Mouse (Mus musculus) neural tube, embryonic 10.5 days (tissue): ENCODE measurements around the gene 1700029P11Rik.
A peak's percentile ranks its signal among the peaks of the same experiment; 100 is the strongest.
"Not testable (repeated sequence)": the region's sequence is repeated elsewhere in the genome, so short reads cannot be mapped to it uniquely, and the experiment has no call there.

Experiments
- DNase-seq: peaks from one replicate; pipeline ENCODE4 v3.0.0-alpha.2; 2017; ENCODE audit warnings: low spot score; ENCODE audit errors: extremely low spot score

Gene 1700029P11Rik

GRCm38 (mm10) chr15:81957598-81957997, 22.7 kb upstream of the 1700029P11Rik start:
- DNase-seq: no peak

- DNase-seq: no peak
Observed at GRCm38 (mm10) chr15:81958906-81959305, 21.4 kb upstream of the 1700029P11Rik start.

- DNase-seq: peak; percentile 99
Observed at GRCm38 (mm10) chr15:81960171-81961077, 19.9 kb upstream of the 1700029P11Rik start, which contains the start of gene Pmm1. Pmm1 (minus strand) TSS chr15:81960930.

GRCm38 (mm10) chr15:81961078-81961451, 19.3 kb upstream of the 1700029P11Rik start:
- no peak for DNase-seq

GRCm38 (mm10) chr15:81964262-81964661, 16.1 kb upstream of the 1700029P11Rik start:
- no peak for DNase-seq

GRCm38 (mm10) chr15:81964980-81965545, 15.3 kb upstream of the 1700029P11Rik start:
- no peak for DNase-seq

GRCm38 (mm10) chr15:81966062-81966829, 14.1 kb upstream of the 1700029P11Rik start:
- no peak for DNase-seq

- no peak for DNase-seq
Observed at GRCm38 (mm10) chr15:81967821-81968220, 12.5 kb upstream of the 1700029P11Rik start.

GRCm38 (mm10) chr15:81968447-81968846, 11.9 kb upstream of the 1700029P11Rik start:
- DNase-seq: no peak

- no peak for DNase-seq
Observed at GRCm38 (mm10) chr15:81969173-81969572, 11.2 kb upstream of the 1700029P11Rik start.

- DNase-seq: not testable (repeated sequence)
Observed at GRCm38 (mm10) chr15:81969635-81970034, 10.7 kb upstream of the 1700029P11Rik start.

GRCm38 (mm10) chr15:81970498-81970897, 9.8 kb upstream of the 1700029P11Rik start:
- not testable (repeated sequence) for DNase-seq

GRCm38 (mm10) chr15:81975156-81975555, 5.2 kb upstream of the 1700029P11Rik start:
- DNase-seq: not testable (repeated sequence)

GRCm38 (mm10) chr15:81982173-81982572, 1.8 kb downstream of the 1700029P11Rik start:
- DNase-seq: no peak

- DNase-seq: no peak
Observed at GRCm38 (mm10) chr15:81985267-81986161, 5.2 kb downstream of the 1700029P11Rik start.

- DNase-seq: no peak
Observed at GRCm38 (mm10) chr15:81987646-81988045, 7.3 kb downstream of the 1700029P11Rik start, which contains the start of gene Xrcc6. Xrcc6 (plus strand) TSS chr15:81987835.

GRCm38 (mm10) chr15:81989371-81990062, 9.2 kb downstream of the 1700029P11Rik start:
- peak; percentile 86 for DNase-seq

GRCm38 (mm10) chr15:81990549-81990948, 10.2 kb downstream of the 1700029P11Rik start:
- DNase-seq: no peak

- no peak for DNase-seq
Observed at GRCm38 (mm10) chr15:81993992-81994391, 13.7 kb downstream of the 1700029P11Rik start.

- DNase-seq: no peak
Observed at GRCm38 (mm10) chr15:82004257-82004656, 23.9 kb downstream of the 1700029P11Rik start.
